Mouse (Mus musculus) stomach, postnatal 0 days (tissue): ENCODE data around the gene Tob2.

Source experiments
- CTCF ChIP-seq: IDR thresholded peaks from 2 replicates; pipeline ENCODE4 v1.5.1; 2016; ENCODE audit warnings: antibody characterized with exemption, low read depth, mild to moderate bottlenecking, moderate library complexity
- EP300 ChIP-seq: optimal IDR thresholded peaks from 2 replicates; pipeline ENCODE3; 2016; ENCODE audit warnings: antibody characterized with exemption

DNA sequence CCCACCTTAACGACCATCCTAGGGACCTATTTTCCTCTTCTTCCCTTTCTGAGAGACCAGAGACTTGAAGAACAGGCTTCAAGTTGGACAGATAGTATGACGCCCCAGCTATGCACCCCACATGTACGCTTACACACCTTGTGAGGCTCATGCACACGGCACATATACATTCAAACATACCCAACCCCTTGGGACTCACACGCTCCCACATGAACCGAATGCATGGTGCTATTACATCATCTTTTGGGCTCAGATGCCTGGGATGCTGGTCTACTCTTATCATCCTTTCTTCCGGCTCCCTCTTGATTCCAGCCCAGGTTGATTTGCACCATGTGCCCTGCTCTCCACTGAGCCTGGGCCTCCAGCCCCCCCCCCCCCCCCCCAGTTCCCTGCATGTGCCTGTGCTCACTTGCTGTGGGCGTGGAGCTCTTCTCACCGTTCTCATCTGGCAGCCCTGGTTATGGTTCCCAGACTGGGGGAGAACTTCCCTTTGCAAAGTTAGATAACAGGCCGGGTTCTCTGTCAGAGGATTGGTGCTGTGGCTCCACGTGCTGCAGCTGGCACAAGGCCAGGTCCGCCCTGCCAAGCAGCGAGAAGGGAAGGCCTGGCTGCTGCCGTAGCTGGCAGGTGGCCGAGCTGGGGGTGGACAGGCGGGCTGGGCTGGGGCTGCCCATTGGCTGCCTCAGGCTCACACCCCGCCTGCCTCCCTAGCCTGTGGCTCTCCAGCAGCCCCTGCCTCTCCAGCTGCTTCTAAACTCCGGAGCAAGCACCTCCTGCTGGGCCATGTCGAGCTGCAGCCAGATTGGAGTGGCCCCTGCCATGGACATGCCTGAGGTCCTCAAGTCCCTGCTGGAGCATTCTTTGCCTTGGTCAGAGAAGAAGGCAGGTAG, 56.4 kb downstream of the Tob2 start, which contains the start of gene Tef:
- TF ChIP-seq CTCF, result peak; percentile 69
- TF ChIP-seq EP300, result no peak
